Mouse (Mus musculus): ENCODE data around the gene Gpr183. TPM values are rescaled to one million over a fixed set of nuclear protein-coding genes. Genes with fewer than 3 reads are reported as not detected.

The Gpr183 gene
- polyA plus RNA-seq, 1 experiment from 2014 or later = 1.5 TPM

DNA sequence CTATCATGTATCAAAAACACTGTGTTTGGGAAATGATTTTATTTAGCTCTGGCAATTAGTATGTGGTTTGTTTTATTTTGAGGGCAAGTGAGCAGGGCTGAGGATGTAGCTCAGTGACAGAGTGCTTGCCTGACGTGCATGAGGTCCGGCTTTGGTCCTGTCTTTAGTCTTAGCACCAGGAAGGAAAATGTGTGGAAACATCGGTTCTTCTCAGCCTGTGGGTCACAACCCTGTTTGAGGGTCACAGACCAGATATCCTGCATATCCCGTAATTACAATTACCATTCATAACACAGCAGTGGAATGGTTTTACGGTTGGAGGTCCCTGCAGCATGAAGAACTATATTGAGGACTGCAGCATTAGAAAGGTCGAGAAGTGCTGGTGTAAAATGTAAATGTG, 21.0 kb upstream of the Gpr183 start:
- no peak for TF ChIP-seq CTCF (IDR thresholded peaks at IDR 0.05; ENCODE audit: low read depth)
- Histone ChIP-seq H3K4me3 (ENCODE audit: low read depth, low read length) (no peak overlapping the region), H3K27me3 (replicated peaks; ENCODE audit: control insufficient read depth, insufficient read depth, low read length) (no peaks in the 10 kb centered on the region), H3K9ac (ENCODE audit: low read depth, low read length) (no peak overlapping the region), H3K4me1 (replicated peaks; ENCODE audit: control insufficient read depth, insufficient read depth, low read length) (no peaks in the 10 kb centered on the region), H3K9me3 (ENCODE audit: control insufficient read depth) (no peaks in the 10 kb centered on the region), H3K36me3 (ENCODE audit: control insufficient read depth, insufficient read depth) (peaks cover 7% of the 10 kb centered on the region; the same call in 1 of the 2 replicates), H3K27ac (ENCODE audit: low read depth, low read length) (no peak overlapping the region), H3K4me2 (replicated peaks; ENCODE audit: low read depth) (no peak overlapping the region)
- 77% methylated on average over 6 of the region's 6 CpGs for WGBS
- ATAC-seq = no peak

DNA sequence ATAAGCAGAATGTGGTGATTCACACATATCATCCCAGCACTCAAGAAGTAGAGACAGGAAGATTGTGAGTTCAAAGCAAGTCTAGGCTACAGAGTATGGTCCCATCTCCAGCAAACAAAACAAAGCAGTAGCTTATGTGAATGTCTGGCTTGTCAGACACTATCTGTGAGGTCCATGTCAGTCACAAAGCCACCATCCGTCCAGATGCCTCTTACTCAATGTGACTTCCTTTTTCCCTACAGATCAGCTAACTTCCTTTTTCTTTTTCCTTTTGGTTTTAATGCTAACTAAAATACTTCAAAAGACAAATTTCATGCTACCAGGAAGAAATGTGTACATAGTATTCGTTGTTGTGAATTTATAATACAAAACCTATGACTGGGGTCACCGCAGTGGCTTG, 20.5 kb upstream of the Gpr183 start:
- Histone ChIP-seq H3K27ac (ENCODE audit: low read depth, low read length) (no peak overlapping the region), H3K9me3 (ENCODE audit: control insufficient read depth) (no peaks in the 10 kb centered on the region), H3K4me2 (replicated peaks; ENCODE audit: low read depth) (no peak overlapping the region), H3K4me3 (ENCODE audit: low read depth, low read length) (no peak overlapping the region), H3K4me1 (replicated peaks; ENCODE audit: control insufficient read depth, insufficient read depth, low read length) (no peaks in the 10 kb centered on the region), H3K27me3 (replicated peaks; ENCODE audit: control insufficient read depth, insufficient read depth, low read length) (no peaks in the 10 kb centered on the region), H3K36me3 (ENCODE audit: control insufficient read depth, insufficient read depth) (peaks cover 4% of the 10 kb centered on the region; the same call in 1 of the 2 replicates), H3K9ac (ENCODE audit: low read depth, low read length) (no peak overlapping the region)
- 77% methylated on average over 3 of the region's 3 CpGs for WGBS
- no peak for ATAC-seq
- no peak for TF ChIP-seq CTCF (IDR thresholded peaks at IDR 0.05; ENCODE audit: low read depth)

DNA sequence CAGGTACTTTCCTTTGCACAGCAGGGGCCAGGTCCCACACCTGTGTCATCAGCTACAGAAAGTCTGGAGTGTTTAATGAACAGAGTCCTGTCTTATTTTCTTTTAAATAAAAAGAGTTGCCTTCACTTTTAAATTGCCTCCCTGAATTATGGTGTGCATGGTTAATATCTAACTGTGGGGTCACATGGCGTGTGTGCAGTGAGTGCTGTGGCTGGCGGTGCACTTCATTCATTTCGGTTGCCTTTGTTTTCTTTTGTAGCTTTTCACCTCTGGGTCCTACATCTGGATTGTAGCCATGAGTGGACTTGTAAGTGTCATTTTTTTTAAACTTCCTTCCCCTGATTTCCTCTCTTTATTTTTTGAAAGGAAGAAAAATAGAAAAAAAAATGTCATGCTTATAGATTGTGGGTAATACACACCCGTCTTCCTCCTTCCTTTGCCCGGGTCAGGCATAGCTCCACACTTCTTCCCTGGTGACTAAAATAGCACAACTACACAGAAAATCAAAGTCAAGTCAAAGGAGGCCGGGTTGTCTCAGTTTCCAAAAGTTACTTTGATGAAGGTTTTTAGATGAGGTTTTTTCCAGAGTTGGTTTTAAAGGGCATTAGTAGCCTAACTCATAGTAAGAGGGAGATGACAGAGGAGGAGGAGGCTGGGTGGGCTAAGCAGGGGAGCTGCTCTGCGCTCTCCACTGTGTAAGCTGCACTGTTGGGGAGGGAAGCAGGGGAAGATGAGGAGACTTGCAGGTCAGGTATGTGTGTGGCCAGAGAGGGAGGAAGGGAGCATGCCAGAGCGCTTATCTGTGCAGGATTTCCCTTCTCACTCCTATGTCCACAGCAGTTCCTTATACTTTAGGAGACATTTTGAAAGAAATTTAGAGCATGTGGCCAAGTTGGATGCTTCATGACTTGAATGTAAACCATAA, 18.3 kb upstream of the Gpr183 start:
- no peak overlapping the region for H3K4me3 ChIP-seq (ENCODE audit: low read depth, low read length)
- peaks cover 3% of the 10 kb centered on the region; the same call in 1 of the 2 replicates for H3K36me3 ChIP-seq (ENCODE audit: control insufficient read depth, insufficient read depth)
- no peaks in the 10 kb centered on the region for H3K4me1 ChIP-seq (replicated peaks; ENCODE audit: control insufficient read depth, insufficient read depth, low read length)
- no peak overlapping the region for H3K9ac ChIP-seq (ENCODE audit: low read depth, low read length)
- H3K27ac ChIP-seq (ENCODE audit: low read depth, low read length) = 0 out of 2 replicates have a peak overlapping the region, but pooled peaks have one; percentile 2
- peak overlapping the region; percentile 30 for H3K4me2 ChIP-seq (replicated peaks; ENCODE audit: low read depth)
- no peaks in the 10 kb centered on the region for H3K27me3 ChIP-seq (replicated peaks; ENCODE audit: control insufficient read depth, insufficient read depth, low read length)
- ATAC-seq = peak; percentile 63; the same call in 1 of the 2 replicates
- H3K9me3 ChIP-seq (ENCODE audit: control insufficient read depth) = no peaks in the 10 kb centered on the region
- WGBS = 28% methylated on average over 8 of the region's 8 CpGs
- no peak for TF ChIP-seq CTCF (IDR thresholded peaks at IDR 0.05; ENCODE audit: low read depth)

DNA sequence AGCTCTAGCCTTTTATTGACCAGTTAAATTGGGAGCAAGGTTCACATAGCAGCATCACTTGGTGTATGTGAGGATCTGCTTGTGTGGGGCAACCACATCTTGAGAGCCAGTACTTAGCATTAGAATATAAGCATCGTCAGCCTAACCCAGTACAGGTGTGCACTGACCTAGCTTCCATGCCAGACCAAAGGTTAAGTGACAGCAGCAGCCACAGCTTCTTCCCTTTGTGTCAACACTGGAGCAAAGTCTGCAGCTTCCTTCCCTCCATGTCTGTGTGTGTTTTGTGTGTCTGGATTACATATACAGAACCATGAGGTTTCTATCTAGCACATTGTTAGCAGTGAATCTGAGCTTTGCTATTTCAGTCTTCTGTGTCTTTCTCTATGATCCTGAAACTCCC, 16.5 kb upstream of the Gpr183 start:
- Histone ChIP-seq H3K9ac (ENCODE audit: low read depth, low read length) (no peak overlapping the region), H3K9me3 (ENCODE audit: control insufficient read depth) (no peaks in the 10 kb centered on the region), H3K4me1 (replicated peaks; ENCODE audit: control insufficient read depth, insufficient read depth, low read length) (no peaks in the 10 kb centered on the region), H3K4me2 (replicated peaks; ENCODE audit: low read depth) (no peak overlapping the region), H3K27me3 (replicated peaks; ENCODE audit: control insufficient read depth, insufficient read depth, low read length) (no peaks in the 10 kb centered on the region), H3K4me3 (ENCODE audit: low read depth, low read length) (no peak overlapping the region), H3K36me3 (ENCODE audit: control insufficient read depth, insufficient read depth) (0 out of 2 replicates have a peak, but pooled peaks cover under 1% of the 10 kb centered on the region), H3K27ac (ENCODE audit: low read depth, low read length) (no peak overlapping the region)
- 39% methylated on average over 1 of the region's 1 CpGs for WGBS
- peak; percentile 43; the same call in 1 of the 2 replicates for ATAC-seq
- no peak for TF ChIP-seq CTCF (IDR thresholded peaks at IDR 0.05; ENCODE audit: low read depth)

DNA sequence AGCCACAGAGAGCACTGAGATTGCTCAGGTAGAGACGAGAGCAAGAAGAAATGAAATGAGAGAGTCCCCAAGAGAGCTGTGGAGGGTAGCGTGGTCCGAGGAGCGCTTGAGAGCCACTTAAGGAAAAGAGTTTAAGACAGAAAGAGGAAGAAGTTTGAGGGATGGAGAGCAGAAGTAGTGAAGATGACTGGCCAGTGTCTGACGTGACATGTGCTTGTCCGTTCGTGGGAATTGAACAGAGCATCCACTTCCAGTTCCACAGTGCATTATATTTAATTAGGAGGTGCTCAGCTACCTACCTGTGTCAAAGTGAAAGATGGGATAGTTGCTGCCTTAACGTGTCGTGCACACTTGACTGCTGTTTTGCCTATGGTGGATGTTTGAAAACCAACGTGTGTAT, 8.1 kb upstream of the Gpr183 start:
- no peak overlapping the region for H3K9ac ChIP-seq (ENCODE audit: low read depth, low read length)
- peaks cover 10% of the 10 kb centered on the region; the same call in 1 of the 2 replicates for H3K36me3 ChIP-seq (ENCODE audit: control insufficient read depth, insufficient read depth)
- no peak overlapping the region for H3K27ac ChIP-seq (ENCODE audit: low read depth, low read length)
- WGBS = 88% methylated on average over 10 of the region's 10 CpGs
- no peak overlapping the region for H3K4me2 ChIP-seq (replicated peaks; ENCODE audit: low read depth)
- no peaks in the 10 kb centered on the region for H3K4me1 ChIP-seq (replicated peaks; ENCODE audit: control insufficient read depth, insufficient read depth, low read length)
- H3K4me3 ChIP-seq (ENCODE audit: low read depth, low read length) = no peak overlapping the region
- TF ChIP-seq CTCF (IDR thresholded peaks at IDR 0.05; ENCODE audit: low read depth) = no peak
- H3K9me3 ChIP-seq (ENCODE audit: control insufficient read depth) = no peaks in the 10 kb centered on the region
- no peaks in the 10 kb centered on the region for H3K27me3 ChIP-seq (replicated peaks; ENCODE audit: control insufficient read depth, insufficient read depth, low read length)
- no peak for ATAC-seq

DNA sequence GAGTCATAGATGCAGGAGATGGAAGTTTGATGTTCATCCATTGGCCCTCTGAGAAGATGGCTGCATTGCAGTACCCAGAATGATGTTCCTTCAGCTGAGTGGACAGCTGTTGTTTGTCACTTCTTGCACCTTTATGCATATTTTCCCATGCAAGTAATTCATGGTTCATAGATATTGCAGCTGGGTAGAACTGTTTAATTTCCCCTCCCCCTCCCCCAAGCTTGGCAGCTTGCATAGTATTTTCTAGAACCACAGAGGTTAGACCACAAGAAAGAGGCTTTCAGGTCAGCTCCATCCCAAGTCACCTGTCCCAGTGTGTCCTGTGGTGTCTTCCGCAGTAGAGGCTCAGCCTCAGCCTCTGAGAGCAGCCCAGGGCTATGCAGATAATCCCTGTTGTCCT, 5.4 kb upstream of the Gpr183 start:
- ATAC-seq = no peak
- H3K4me2 ChIP-seq (replicated peaks; ENCODE audit: low read depth) = no peak overlapping the region
- WGBS = 87% methylated on average over 1 of the region's 1 CpGs
- no peaks in the 10 kb centered on the region for H3K4me1 ChIP-seq (replicated peaks; ENCODE audit: control insufficient read depth, insufficient read depth, low read length)
- no peak overlapping the region for H3K27ac ChIP-seq (ENCODE audit: low read depth, low read length)
- no peak for TF ChIP-seq CTCF (IDR thresholded peaks at IDR 0.05; ENCODE audit: low read depth)
- H3K4me3 ChIP-seq (ENCODE audit: low read depth, low read length) = no peak overlapping the region
- H3K36me3 ChIP-seq (ENCODE audit: control insufficient read depth, insufficient read depth) = peaks cover under 1% of the 10 kb centered on the region; the same call in 1 of the 2 replicates
- no peaks in the 10 kb centered on the region for H3K9me3 ChIP-seq (ENCODE audit: control insufficient read depth)
- H3K9ac ChIP-seq (ENCODE audit: low read depth, low read length) = no peak overlapping the region
- H3K27me3 ChIP-seq (replicated peaks; ENCODE audit: control insufficient read depth, insufficient read depth, low read length) = no peaks in the 10 kb centered on the region

All from intestine, postnatal 0 days (tissue).